Mouse (Mus musculus) limb, embryonic 11.5 days (tissue): ENCODE measurements around the gene Smarcc2. TPM values are rescaled to one million over a fixed set of nuclear protein-coding genes. Genes with fewer than 3 reads are reported as not detected.

ENCODE experiments used
- ATAC-seq: fragments of 200-750 bp; cut with Nextera tagmentation; 2 replicates; pipeline ENCODE4 v1.8.0; 2017; ENCODE audit warnings: low read depth; ENCODE audit not compliant: insufficient number of reproducible peaks, low FRiP score, low TSS enrichment
- DNase-seq: peaks from one replicate; pipeline ENCODE4 v3.0.0-alpha.2; 2015; ENCODE audit warnings: low spot score
- H3K27ac ChIP-seq: fragments of 300-500 bp; sonication (generic); replicated peaks from 2 replicates; pipeline ENCODE4 v1.5.1; 2014; ENCODE audit warnings: low read depth, mild to moderate bottlenecking, low read length
- H3K27me3 ChIP-seq: fragments of 300-500 bp; sonication (generic); 2 replicates; pipeline ENCODE4 v1.6.1; 2014; ENCODE audit warnings: mild to moderate bottlenecking, low read length, mixed read lengths; ENCODE audit not compliant: control insufficient read depth, insufficient read depth
- H3K36me3 ChIP-seq: fragments of 300-500 bp; sonication (generic); 2 replicates; pipeline ENCODE4 v1.6.1; 2014; ENCODE audit warnings: mild to moderate bottlenecking, low read length, moderate library complexity, mixed read lengths; ENCODE audit not compliant: control insufficient read depth, insufficient read depth
- H3K4me1 ChIP-seq: fragments of 300-500 bp; sonication (generic); 2 replicates; pipeline ENCODE4 v1.6.1; 2014; ENCODE audit warnings: low read length, mixed read lengths; ENCODE audit not compliant: control insufficient read depth, insufficient read depth
- H3K4me2 ChIP-seq: fragments of 300-500 bp; sonication (generic); 2 replicates; pipeline ENCODE4 v1.6.1; 2014; ENCODE audit warnings: low read depth, mild to moderate bottlenecking, moderate library complexity; ENCODE audit not compliant: severe bottlenecking
- H3K4me3 ChIP-seq: fragments of 300-500 bp; sonication (generic); 2 replicates; pipeline ENCODE4 v1.5.1; 2014; ENCODE audit warnings: low read depth, low read length
- H3K9ac ChIP-seq: fragments of 300-500 bp; sonication (generic); 2 replicates; pipeline ENCODE4 v1.6.1; 2014; ENCODE audit warnings: mild to moderate bottlenecking, low read length
- H3K9me3 ChIP-seq: fragments of 300-500 bp; sonication (generic); 2 replicates; pipeline ENCODE4 v1.6.1; 2016; ENCODE audit warnings: low read length; ENCODE audit not compliant: control insufficient read depth
- WGBS: fragments of 180-500 bp; shearing (Covaris S2); extraction: QIAGEN DNeasy Blood & Tissue Kit; methylation state at CpG from one replicate; pipeline ENCODE4 v1.1.7; 2014; 5-methylcytosine and 5-hydroxymethylcytosine counted together
- polyA plus RNA-seq: library from polyadenylated mRNA; unstranded; fragments of >200 nt; fragmentation: Nextera tagmentation; extraction: Ambion mirVana; gene quantifications from 2 replicates; pipeline ENCODE4 v1.2.1, GENCODE M21; 2014

The Smarcc2 gene
- polyA plus RNA-seq, 1 experiment from 2014 or later = 96.5 TPM

DNA sequence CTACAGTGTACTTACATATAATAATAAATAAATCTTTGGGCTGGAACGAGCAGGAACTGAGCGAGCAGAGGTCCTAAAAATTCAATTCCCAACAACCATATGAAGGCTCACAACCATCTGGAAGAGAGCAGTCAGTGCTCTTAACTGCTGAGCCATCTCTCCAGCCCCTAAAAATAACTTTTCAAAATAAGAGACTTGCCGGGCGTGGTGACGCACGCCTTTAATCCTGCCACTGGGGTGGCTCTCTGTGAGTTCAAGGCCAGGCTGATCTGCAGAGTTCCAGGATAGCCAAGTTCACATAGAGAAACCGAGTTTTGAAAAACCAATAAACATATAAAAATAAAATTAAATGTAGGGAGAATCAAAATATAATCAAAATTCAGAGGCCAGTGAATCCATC, 27.3 kb downstream of the Smarcc2 start:
- ATAC-seq (no peak), DNase-seq (no peak)
- Histone ChIP-seq H3K4me2 (no peak overlapping the region), H3K4me1 (no peaks in the 10 kb centered on the region), H3K9ac (no peak overlapping the region), H3K27ac (no peak overlapping the region), H3K27me3 (no peaks in the 10 kb centered on the region), H3K9me3 (no peaks in the 10 kb centered on the region), H3K4me3 (no peak overlapping the region), H3K36me3 (peaks cover 58% of the 10 kb centered on the region)
- WGBS = 93% methylated on average over 7 of the region's 7 CpGs

DNA sequence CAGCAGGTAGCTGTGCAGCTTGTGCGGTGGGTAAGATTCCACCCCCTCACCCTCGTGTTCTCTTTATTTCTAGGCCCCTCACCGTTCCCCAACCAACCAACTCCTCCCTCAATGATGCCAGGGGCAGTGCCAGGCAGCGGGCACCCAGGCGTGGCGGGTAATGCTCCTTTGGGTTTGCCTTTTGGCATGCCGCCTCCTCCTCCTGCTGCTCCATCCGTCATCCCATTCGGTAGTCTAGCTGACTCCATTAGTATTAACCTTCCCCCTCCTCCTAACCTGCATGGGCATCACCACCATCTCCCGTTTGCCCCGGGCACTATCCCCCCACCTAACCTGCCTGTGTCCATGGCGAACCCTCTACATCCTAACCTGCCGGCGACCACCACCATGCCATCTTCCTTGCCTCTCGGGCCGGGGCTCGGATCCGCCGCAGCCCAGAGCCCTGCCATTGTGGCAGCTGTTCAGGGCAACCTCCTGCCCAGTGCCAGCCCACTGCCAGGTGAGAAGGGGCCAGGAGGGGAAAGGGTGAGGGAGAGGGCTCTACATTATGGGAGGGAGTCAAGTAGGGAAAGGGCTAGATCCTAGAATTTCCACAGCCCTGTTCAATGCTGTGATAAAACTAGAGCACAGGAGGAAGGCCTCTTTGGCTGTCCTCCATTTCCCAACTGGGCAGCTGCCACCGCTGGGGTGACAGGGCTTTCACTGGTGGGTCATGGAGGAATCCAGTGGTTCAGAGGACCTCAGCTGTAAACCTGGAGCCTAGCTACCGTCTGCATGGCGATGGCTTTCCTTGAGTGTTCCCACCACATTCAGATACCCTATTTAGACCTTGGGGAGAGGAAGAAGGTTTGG, 29.0 kb downstream of the Smarcc2 start:
- 92% methylated on average over 22 of the region's 22 CpGs for WGBS
- no peak for ATAC-seq
- H3K9me3 ChIP-seq = no peaks in the 10 kb centered on the region
- H3K36me3 ChIP-seq = peaks cover 53% of the 10 kb centered on the region
- no peak for DNase-seq
- H3K4me1 ChIP-seq = peaks cover 3% of the 10 kb centered on the region; the same call in 1 of the 2 replicates
- no peak overlapping the region for H3K9ac ChIP-seq
- no peak overlapping the region for H3K4me2 ChIP-seq
- H3K4me3 ChIP-seq = no peak overlapping the region
- H3K27me3 ChIP-seq = no peaks in the 10 kb centered on the region
- H3K27ac ChIP-seq = no peak overlapping the region

- H3K4me2 ChIP-seq = no peak overlapping the region
- no peak for ATAC-seq
- DNase-seq = no peak
- H3K27ac ChIP-seq = no peak overlapping the region
- no peak overlapping the region for H3K4me3 ChIP-seq
- WGBS = 85% methylated on average over 4 of the region's 4 CpGs
- H3K27me3 ChIP-seq = no peaks in the 10 kb centered on the region
- H3K4me1 ChIP-seq = peaks cover 3% of the 10 kb centered on the region; the same call in 1 of the 2 replicates
- H3K36me3 ChIP-seq = peaks cover 46% of the 10 kb centered on the region
- H3K9me3 ChIP-seq = no peaks in the 10 kb centered on the region
- H3K9ac ChIP-seq = no peak overlapping the region
Measured at GRCm38 (mm10) chr10:128488776-128489175, 29.7 kb downstream of the Smarcc2 start.

DNA sequence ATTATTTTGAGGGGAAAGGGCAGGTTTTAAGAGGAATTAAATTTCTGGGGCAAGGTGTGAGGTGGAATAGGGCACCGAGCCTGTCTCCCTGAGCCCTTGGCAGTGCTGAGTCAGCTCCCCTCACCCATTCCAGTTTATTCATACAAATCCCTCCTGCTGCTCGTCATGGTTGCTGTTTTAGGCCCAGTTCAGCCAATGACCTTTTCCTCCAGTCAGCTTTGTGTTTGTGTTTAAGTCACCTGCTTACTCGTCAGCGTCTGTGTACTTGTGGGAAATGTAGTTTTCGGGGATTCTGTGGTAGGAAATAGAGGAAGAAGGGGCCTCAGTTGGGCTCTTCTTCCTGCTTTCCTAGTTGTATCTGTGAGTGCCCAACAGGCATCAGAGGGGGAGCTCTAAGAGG, 30.3 kb downstream of the Smarcc2 start:
- peaks cover 40% of the 10 kb centered on the region for H3K36me3 ChIP-seq
- H3K9me3 ChIP-seq = no peaks in the 10 kb centered on the region
- no peak overlapping the region for H3K27ac ChIP-seq
- H3K9ac ChIP-seq = no peak overlapping the region
- no peak overlapping the region for H3K4me2 ChIP-seq
- H3K4me1 ChIP-seq = peaks cover 3% of the 10 kb centered on the region; the same call in 1 of the 2 replicates
- WGBS = 74% methylated on average over 5 of the region's 5 CpGs
- no peak for DNase-seq
- H3K4me3 ChIP-seq = no peak overlapping the region
- no peak for ATAC-seq
- no peaks in the 10 kb centered on the region for H3K27me3 ChIP-seq

- H3K4me3 ChIP-seq = no peak overlapping the region
- H3K36me3 ChIP-seq = peaks cover 40% of the 10 kb centered on the region
- ATAC-seq = no peak
- no peak overlapping the region for H3K4me2 ChIP-seq
- H3K4me1 ChIP-seq = peaks cover 5% of the 10 kb centered on the region
- no peaks in the 10 kb centered on the region for H3K27me3 ChIP-seq
- H3K27ac ChIP-seq = no peak overlapping the region
- no peak overlapping the region for H3K9ac ChIP-seq
- WGBS = 59% methylated on average over 4 of the region's 4 CpGs
- no peak for DNase-seq
- no peaks in the 10 kb centered on the region for H3K9me3 ChIP-seq
Measured at GRCm38 (mm10) chr10:128489785-128490184, 30.7 kb downstream of the Smarcc2 start.

GRCm38 (mm10) chr10:128490232-128490631, 31.2 kb downstream of the Smarcc2 start:
- peaks cover 39% of the 10 kb centered on the region for H3K36me3 ChIP-seq
- 81% methylated on average over 5 of the region's 5 CpGs for WGBS
- no peaks in the 10 kb centered on the region for H3K9me3 ChIP-seq
- no peak overlapping the region for H3K9ac ChIP-seq
- H3K27ac ChIP-seq = no peak overlapping the region
- peaks cover 10% of the 10 kb centered on the region for H3K4me1 ChIP-seq
- H3K4me2 ChIP-seq = no peak overlapping the region
- DNase-seq (no peak), ATAC-seq (no peak)
- H3K4me3 ChIP-seq = no peak overlapping the region
- no peaks in the 10 kb centered on the region for H3K27me3 ChIP-seq

GRCm38 (mm10) chr10:128490912-128491311, 31.9 kb downstream of the Smarcc2 start:
- Histone ChIP-seq H3K27ac (no peak overlapping the region), H3K4me1 (peaks cover 11% of the 10 kb centered on the region), H3K9ac (no peak overlapping the region; the same call in 1 of the 2 replicates), H3K9me3 (no peaks in the 10 kb centered on the region), H3K4me3 (no peak overlapping the region), H3K4me2 (no peak overlapping the region), H3K36me3 (peaks cover 35% of the 10 kb centered on the region), H3K27me3 (no peaks in the 10 kb centered on the region)
- WGBS = 68% methylated on average over 5 of the region's 5 CpGs
- no peak for DNase-seq
- ATAC-seq = no peak

DNA sequence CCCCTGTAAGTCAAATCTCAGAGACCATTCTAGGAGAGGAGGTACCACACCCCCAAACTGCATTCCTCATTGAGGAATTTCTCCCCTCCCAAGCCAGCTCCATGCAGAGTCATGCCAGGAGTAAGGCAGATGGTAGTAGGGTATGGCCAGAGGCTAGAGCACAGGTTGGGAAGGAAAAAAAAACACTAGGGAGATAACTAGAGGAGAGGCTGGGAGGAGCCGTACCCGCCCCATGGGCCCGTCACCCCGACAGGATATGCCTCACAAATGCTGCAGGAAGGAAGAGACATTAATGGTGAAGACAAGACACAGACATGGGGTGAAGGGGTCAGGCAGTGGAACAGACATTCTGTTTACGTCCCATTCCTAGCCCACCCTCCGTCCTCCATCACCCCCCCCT, 32.4 kb downstream of the Smarcc2 start:
- Histone ChIP-seq H3K36me3 (peaks cover 32% of the 10 kb centered on the region), H3K4me1 (peaks cover 11% of the 10 kb centered on the region), H3K4me2 (no peak overlapping the region), H3K27ac (no peak overlapping the region), H3K27me3 (no peaks in the 10 kb centered on the region), H3K9me3 (no peaks in the 10 kb centered on the region), H3K9ac (no peak overlapping the region; the same call in 1 of the 2 replicates), H3K4me3 (0 out of 2 replicates have a peak overlapping the region, but pooled peaks have one; percentile 5)
- no peak for ATAC-seq
- WGBS = 80% methylated on average over 6 of the region's 6 CpGs
- no peak for DNase-seq
